Mouse (Mus musculus) midbrain, embryonic 16.5 days (tissue): ENCODE measurements around the gene Cdc20. TPM values are rescaled to one million over a fixed set of nuclear protein-coding genes. Genes with fewer than 3 reads are reported as not detected.

Experiments used
- ATAC-seq: fragments of 200-750 bp; cut with Nextera tagmentation; 2 replicates; pipeline ENCODE4 v1.8.0; 2017; ENCODE audit warnings: moderate TSS enrichment
- H3K27ac ChIP-seq: fragments of 300-500 bp; sonication (generic); 2 replicates; pipeline ENCODE4 v1.5.1; 2014; ENCODE audit warnings: mild to moderate bottlenecking, low read length, mixed read lengths
- H3K27me3 ChIP-seq: fragments of 300-500 bp; sonication (generic); 2 replicates; pipeline ENCODE4 v1.6.1; 2014; ENCODE audit warnings: low read depth, low read length, mixed read lengths; ENCODE audit not compliant: control insufficient read depth, insufficient read depth
- H3K36me3 ChIP-seq: fragments of 300-500 bp; sonication (generic); 2 replicates; pipeline ENCODE4 v1.6.1; 2014; ENCODE audit warnings: mild to moderate bottlenecking, low read length, moderate library complexity, mixed read lengths; ENCODE audit not compliant: control insufficient read depth, insufficient read depth
- H3K4me1 ChIP-seq: fragments of 300-500 bp; sonication (generic); 2 replicates; pipeline ENCODE4 v1.6.1; 2014; ENCODE audit warnings: mild to moderate bottlenecking, low read length, mixed read lengths; ENCODE audit not compliant: control insufficient read depth, insufficient read depth
- H3K4me2 ChIP-seq: fragments of 300-500 bp; sonication (generic); 2 replicates; pipeline ENCODE4 v1.6.1; 2014; ENCODE audit warnings: mild to moderate bottlenecking, low read length, mixed read lengths
- H3K4me3 ChIP-seq: fragments of 300-500 bp; sonication (generic); 2 replicates; pipeline ENCODE4 v1.5.1; 2014; ENCODE audit warnings: low read depth, mild to moderate bottlenecking, low read length, moderate library complexity, mixed read lengths
- H3K9ac ChIP-seq: fragments of 300-500 bp; sonication (generic); 2 replicates; pipeline ENCODE4 v1.6.1; 2014; ENCODE audit warnings: low read depth, low read length, mixed read lengths
- H3K9me3 ChIP-seq: fragments of 300-500 bp; sonication (generic); replicated peaks from 2 replicates; pipeline ENCODE4 v1.6.1; 2014; ENCODE audit warnings: mild to moderate bottlenecking, low read length, mixed read lengths; ENCODE audit not compliant: control insufficient read depth, poor library complexity, severe bottlenecking
- WGBS: fragments of 180-500 bp; shearing (Covaris S2); extraction: QIAGEN DNeasy Blood & Tissue Kit; methylation state at CpG from one replicate; pipeline ENCODE4 v1.1.7; 2014; 5-methylcytosine and 5-hydroxymethylcytosine counted together
- polyA plus RNA-seq: library from polyadenylated mRNA; unstranded; fragments of >200 nt; fragmentation: Nextera tagmentation; extraction: Ambion mirVana; gene quantifications from 2 replicates; pipeline ENCODE4 v1.2.1, GENCODE M21; 2015

Gene Cdc20
- polyA plus RNA-seq, 1 experiment from 2014 or later, result 22.6 TPM

GRCm38 (mm10) chr4:118402701-118403100, 34.5 kb downstream of the Cdc20 start:
- H3K4me3 ChIP-seq, result no peak overlapping the region
- no peak overlapping the region for H3K27ac ChIP-seq
- peaks cover under 1% of the 10 kb centered on the region; the same call in 1 of the 2 replicates for H3K4me1 ChIP-seq
- H3K27me3 ChIP-seq, result no peaks in the 10 kb centered on the region
- peaks cover 44% of the 10 kb centered on the region for H3K36me3 ChIP-seq
- no peak overlapping the region for H3K9ac ChIP-seq
- H3K4me2 ChIP-seq, result no peak overlapping the region
- 91% methylated on average over 12 of the region's 12 CpGs for WGBS
- H3K9me3 ChIP-seq, result no peaks in the 10 kb centered on the region
- no peak for ATAC-seq

- 97% methylated on average over 5 of the region's 5 CpGs for WGBS
- Histone ChIP-seq H3K27ac (no peak overlapping the region), H3K27me3 (no peaks in the 10 kb centered on the region), H3K4me3 (no peak overlapping the region), H3K9ac (no peak overlapping the region), H3K4me2 (no peak overlapping the region), H3K9me3 (no peaks in the 10 kb centered on the region), H3K36me3 (peaks cover 47% of the 10 kb centered on the region), H3K4me1 (no peaks in the 10 kb centered on the region)
- no peak for ATAC-seq
These were observed 35.2 kb downstream of the Cdc20 start for GRCm38 (mm10) chr4:118401918-118402317.

DNA sequence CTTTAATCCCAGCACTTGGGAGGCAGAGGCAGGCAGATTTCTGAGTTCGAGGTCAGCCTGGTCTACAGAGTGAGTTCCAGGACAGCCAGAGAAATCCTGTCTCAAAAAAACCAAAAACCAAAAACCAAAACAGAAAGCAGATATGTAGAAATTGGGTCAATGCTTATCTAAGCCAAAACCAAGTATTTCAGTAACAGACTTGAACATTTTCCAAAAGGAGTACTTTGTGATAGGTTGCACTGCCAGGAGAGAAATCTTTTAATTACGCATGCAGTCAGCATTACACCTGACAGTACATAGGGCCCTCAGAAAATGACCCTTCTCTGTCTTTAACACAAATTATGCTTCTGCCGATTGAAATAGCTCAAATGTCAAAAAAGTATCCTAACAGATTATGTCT, 35.7 kb downstream of the Cdc20 start:
- no peak for ATAC-seq
- no peaks in the 10 kb centered on the region for H3K4me1 ChIP-seq
- WGBS, result 99% methylated on average over 3 of the region's 3 CpGs
- H3K9me3 ChIP-seq, result no peaks in the 10 kb centered on the region
- H3K27ac ChIP-seq, result no peak overlapping the region
- H3K4me3 ChIP-seq, result no peak overlapping the region
- H3K27me3 ChIP-seq, result no peaks in the 10 kb centered on the region
- no peak overlapping the region for H3K9ac ChIP-seq
- H3K4me2 ChIP-seq, result no peak overlapping the region
- peaks cover 52% of the 10 kb centered on the region for H3K36me3 ChIP-seq

DNA sequence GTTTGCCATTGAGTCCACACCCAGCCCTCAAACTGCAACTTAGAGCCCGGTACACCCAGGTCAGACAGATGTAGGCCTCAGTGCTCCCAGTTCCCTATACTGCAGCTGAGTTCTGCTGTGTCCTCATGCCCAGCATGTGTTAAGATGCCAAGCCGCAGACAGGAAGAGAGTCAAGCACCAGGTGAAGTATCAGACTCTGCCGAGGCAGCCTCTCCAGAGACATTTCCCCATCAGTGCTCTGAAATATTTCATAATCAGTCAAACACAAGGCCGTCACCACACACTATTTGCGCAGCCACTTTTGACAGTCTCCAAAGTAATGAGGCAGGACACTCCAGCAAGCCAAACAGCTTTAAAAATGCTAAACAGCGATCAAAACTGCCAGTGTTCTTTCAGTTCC, 38.8 kb downstream of the Cdc20 start:
- no peaks in the 10 kb centered on the region for H3K4me1 ChIP-seq
- WGBS, result 95% methylated on average over 6 of the region's 6 CpGs
- H3K36me3 ChIP-seq, result peaks cover 65% of the 10 kb centered on the region

DNA sequence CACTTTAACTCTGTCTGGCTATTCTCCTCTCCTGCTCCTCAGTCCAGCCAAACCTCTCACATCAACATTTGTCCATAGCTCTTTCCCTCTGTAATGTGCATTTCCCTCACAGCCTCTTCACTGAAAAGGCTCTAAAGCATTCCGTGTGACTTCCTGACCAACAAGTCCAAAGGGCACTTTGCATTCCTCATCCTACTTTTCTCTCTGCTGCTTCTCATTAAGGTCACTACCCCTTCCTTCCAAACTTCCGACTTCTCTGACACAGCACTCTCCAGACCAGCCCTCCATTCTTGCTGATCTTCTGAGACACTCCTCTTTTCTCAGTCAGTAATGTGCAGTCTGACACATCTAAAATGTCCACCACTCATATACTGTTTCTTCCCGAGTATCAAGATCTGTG, 40.7 kb downstream of the Cdc20 start:
- 79% methylated on average over 3 of the region's 3 CpGs for WGBS
- H3K9me3 ChIP-seq, result no peaks in the 10 kb centered on the region
- H3K4me2 ChIP-seq, result no peak overlapping the region
- H3K27me3 ChIP-seq, result no peaks in the 10 kb centered on the region
- peaks cover 61% of the 10 kb centered on the region for H3K36me3 ChIP-seq
- no peaks in the 10 kb centered on the region for H3K4me1 ChIP-seq
- H3K27ac ChIP-seq, result no peak overlapping the region
- no peak for ATAC-seq
- H3K4me3 ChIP-seq, result no peak overlapping the region
- H3K9ac ChIP-seq, result no peak overlapping the region

More for the DNA sequence above, 38.8 kb downstream of the Cdc20 start:
- Histone ChIP-seq H3K27ac (no peak overlapping the region), H3K4me3 (no peak overlapping the region), H3K27me3 (no peaks in the 10 kb centered on the region), H3K4me2 (no peak overlapping the region), H3K9me3 (no peaks in the 10 kb centered on the region), H3K9ac (no peak overlapping the region)
- ATAC-seq, result no peak

DNA sequence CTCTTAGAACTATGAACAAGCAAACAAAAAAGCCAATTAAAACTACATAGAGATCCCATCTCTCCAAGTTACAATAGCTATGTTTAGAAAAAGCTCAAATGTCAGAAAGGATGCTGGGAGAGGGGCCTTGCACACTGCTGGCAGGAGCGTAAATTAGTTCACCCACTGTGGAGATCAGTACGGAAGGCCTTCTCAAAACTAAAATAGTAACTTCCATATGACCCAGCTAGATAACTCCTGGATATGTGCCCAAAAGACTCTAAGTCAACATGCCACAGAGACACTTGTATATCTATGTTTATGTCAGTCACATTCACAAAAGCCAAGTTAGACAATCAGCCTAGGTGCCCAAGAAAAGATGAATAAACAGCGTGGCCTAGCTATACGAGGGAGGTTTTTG, 41.9 kb downstream of the Cdc20 start:
- H3K4me3 ChIP-seq, result no peak overlapping the region
- H3K36me3 ChIP-seq, result peaks cover 57% of the 10 kb centered on the region
- 94% methylated on average over 4 of the region's 4 CpGs for WGBS

GRCm38 (mm10) chr4:118394505-118394904, 42.6 kb downstream of the Cdc20 start:
- WGBS, result 92% methylated on average over 6 of the region's 6 CpGs
- H3K36me3 ChIP-seq, result peaks cover 59% of the 10 kb centered on the region
- H3K27me3 ChIP-seq, result no peaks in the 10 kb centered on the region
- H3K4me1 ChIP-seq, result no peaks in the 10 kb centered on the region
- no peak overlapping the region for H3K4me2 ChIP-seq
- no peak overlapping the region for H3K27ac ChIP-seq
- H3K9ac ChIP-seq, result no peak overlapping the region
- no peak for ATAC-seq
- H3K9me3 ChIP-seq, result no peaks in the 10 kb centered on the region
- H3K4me3 ChIP-seq, result no peak overlapping the region

More for the DNA sequence above, 41.9 kb downstream of the Cdc20 start:
- no peak for ATAC-seq
- Histone ChIP-seq H3K4me2 (no peak overlapping the region), H3K27ac (no peak overlapping the region), H3K9me3 (no peaks in the 10 kb centered on the region), H3K9ac (no peak overlapping the region), H3K27me3 (no peaks in the 10 kb centered on the region), H3K4me1 (no peaks in the 10 kb centered on the region)

GRCm38 (mm10) chr4:118390146-118390545, 47.0 kb downstream of the Cdc20 start:
- no peak for ATAC-seq
- no peaks in the 10 kb centered on the region for H3K27me3 ChIP-seq
- H3K4me2 ChIP-seq, result no peak overlapping the region
- peaks cover 67% of the 10 kb centered on the region for H3K36me3 ChIP-seq
- H3K4me1 ChIP-seq, result no peaks in the 10 kb centered on the region
- no peak overlapping the region for H3K9ac ChIP-seq
- no peak overlapping the region for H3K27ac ChIP-seq
- no peak overlapping the region for H3K4me3 ChIP-seq
- no peaks in the 10 kb centered on the region for H3K9me3 ChIP-seq
- 91% methylated on average over 11 of the region's 11 CpGs for WGBS

- no peak for ATAC-seq
- no peak overlapping the region for H3K4me3 ChIP-seq
- H3K4me2 ChIP-seq, result no peak overlapping the region
- no peaks in the 10 kb centered on the region for H3K4me1 ChIP-seq
- H3K27me3 ChIP-seq, result no peaks in the 10 kb centered on the region
- WGBS, result 96% methylated on average over 8 of the region's 8 CpGs
- H3K36me3 ChIP-seq, result peaks cover 70% of the 10 kb centered on the region
- H3K9ac ChIP-seq, result no peak overlapping the region
- H3K27ac ChIP-seq, result no peak overlapping the region
- H3K9me3 ChIP-seq, result no peaks in the 10 kb centered on the region
These were observed 49.8 kb downstream of the Cdc20 start for GRCm38 (mm10) chr4:118387316-118387715.
